Mouse (Mus musculus): ENCODE data around the gene Snap23. TPM values are rescaled to one million over a fixed set of nuclear protein-coding genes. Genes with fewer than 3 reads are reported as not detected.

The Snap23 gene
- total and polyA plus RNA-seq, 2 experiments from 2014 or later: 11.3 to 19.7 TPM

GRCm38 (mm10) chr2:120619538-120619937, 52.1 kb downstream of the Snap23 start:
- ATAC-seq (ENCODE audit: low FRiP score) (no peak), DNase-seq (ENCODE audit: low spot score) (no peak)
- peaks cover 20% of the 10 kb centered on the region for H3K36me3 ChIP-seq (ENCODE audit: insufficient read depth, low read length)
- H3K4me2 ChIP-seq (ENCODE audit: low read depth, low read length, poor library complexity, severe bottlenecking): no peak overlapping the region
- WGBS: 96% methylated on average over 1 of the region's 1 CpGs
- H3K9me3 ChIP-seq (ENCODE audit: low read length): no peaks in the 10 kb centered on the region
- no peak overlapping the region for H3K4me3 ChIP-seq (ENCODE audit: low read depth, low read length)
- no peak overlapping the region for H3K27ac ChIP-seq (ENCODE audit: low read depth, low read length)
- TF ChIP-seq CTCF (IDR thresholded peaks at IDR 0.05): peak; percentile 27
- no peak overlapping the region for H3K9ac ChIP-seq (replicated peaks; ENCODE audit: low read length, poor library complexity, severe bottlenecking)
- no peaks in the 10 kb centered on the region for H3K4me1 ChIP-seq (ENCODE audit: insufficient read depth, low read length)
- no peaks in the 10 kb centered on the region for H3K27me3 ChIP-seq (ENCODE audit: insufficient read depth, low read length)

- no peak overlapping the region for H3K9ac ChIP-seq (replicated peaks; ENCODE audit: low read length, poor library complexity, severe bottlenecking)
- ATAC-seq (ENCODE audit: low FRiP score): no peak
- no peaks in the 10 kb centered on the region for H3K4me1 ChIP-seq (ENCODE audit: insufficient read depth, low read length)
Observed at GRCm38 (mm10) chr2:120622920-120623319, 55.4 kb downstream of the Snap23 start.

GRCm38 (mm10) chr2:120628076-120628865, 60.8 kb downstream of the Snap23 start:
- no peak overlapping the region for H3K27ac ChIP-seq (ENCODE audit: low read depth, low read length)
- no peak for TF ChIP-seq CTCF (IDR thresholded peaks at IDR 0.05)

More at GRCm38 (mm10) chr2:120622920-120623319, 55.4 kb downstream of the Snap23 start:
- Histone ChIP-seq H3K27me3 (ENCODE audit: insufficient read depth, low read length) (no peaks in the 10 kb centered on the region), H3K36me3 (ENCODE audit: insufficient read depth, low read length) (peaks cover 10% of the 10 kb centered on the region), H3K9me3 (ENCODE audit: low read length) (no peaks in the 10 kb centered on the region), H3K4me3 (ENCODE audit: low read depth, low read length) (no peak overlapping the region), H3K4me2 (ENCODE audit: low read depth, low read length, poor library complexity, severe bottlenecking) (no peak overlapping the region), H3K27ac (ENCODE audit: low read depth, low read length) (no peak overlapping the region)
- no peak for DNase-seq (ENCODE audit: low spot score)
- no peak for TF ChIP-seq CTCF (IDR thresholded peaks at IDR 0.05)

GRCm38 (mm10) chr2:120628886-120629735, 61.6 kb downstream of the Snap23 start, which contains the start of gene Stard9:
Gene Stard9 (plus strand): TSS chr2:120629121.
- peak within 1 kb of the TSS; percentile 63 for H3K4me3 ChIP-seq (ENCODE audit: low read depth, low read length)
- TF ChIP-seq CTCF (IDR thresholded peaks at IDR 0.05): peak; percentile 34; the same call in 1 of the 2 replicates

More at GRCm38 (mm10) chr2:120628076-120628865, 60.8 kb downstream of the Snap23 start:
- peak; percentile 6 for DNase-seq (ENCODE audit: low spot score)
- peak overlapping the region; percentile 32 for H3K4me2 ChIP-seq (ENCODE audit: low read depth, low read length, poor library complexity, severe bottlenecking)
- H3K9ac ChIP-seq (replicated peaks; ENCODE audit: low read length, poor library complexity, severe bottlenecking): no peak overlapping the region
- 29% methylated on average over 10 of the region's 10 CpGs for WGBS
- ATAC-seq (ENCODE audit: low FRiP score): no peak
- no peaks in the 10 kb centered on the region for H3K36me3 ChIP-seq (ENCODE audit: insufficient read depth, low read length)
- H3K4me3 ChIP-seq (ENCODE audit: low read depth, low read length): peak overlapping the region; percentile 63
- H3K4me1 ChIP-seq (ENCODE audit: insufficient read depth, low read length): 0 out of 2 replicates have a peak, but pooled peaks cover 5% of the 10 kb centered on the region
- no peaks in the 10 kb centered on the region for H3K9me3 ChIP-seq (ENCODE audit: low read length)
- H3K27me3 ChIP-seq (ENCODE audit: insufficient read depth, low read length): no peaks in the 10 kb centered on the region

GRCm38 (mm10) chr2:120630246-120630645, 62.8 kb downstream of the Snap23 start:
- no peak for TF ChIP-seq CTCF (IDR thresholded peaks at IDR 0.05)

More at GRCm38 (mm10) chr2:120628886-120629735, 61.6 kb downstream of the Snap23 start, which contains the start of gene Stard9:
- peak; percentile 100 for DNase-seq (ENCODE audit: low spot score)
- Histone ChIP-seq H3K27me3 (ENCODE audit: insufficient read depth, low read length) (no peaks in the 10 kb centered on the region), H3K9me3 (ENCODE audit: low read length) (no peaks in the 10 kb centered on the region), H3K9ac (replicated peaks; ENCODE audit: low read length, poor library complexity, severe bottlenecking) (peak within 1 kb of the TSS; percentile 60), H3K4me2 (ENCODE audit: low read depth, low read length, poor library complexity, severe bottlenecking) (peak within 1 kb of the TSS; percentile 75), H3K36me3 (ENCODE audit: insufficient read depth, low read length) (no peaks in the 10 kb centered on the region), H3K27ac (ENCODE audit: low read depth, low read length) (peak within 1 kb of the TSS; percentile 43; the same call in 1 of the 2 replicates), H3K4me1 (ENCODE audit: insufficient read depth, low read length) (0 out of 2 replicates have a peak, but pooled peaks cover 5% of the 10 kb centered on the region)
- ATAC-seq (ENCODE audit: low FRiP score): peak; percentile 100
- WGBS: 2% methylated on average over 33 of the region's 36 CpGs

More at GRCm38 (mm10) chr2:120630246-120630645, 62.8 kb downstream of the Snap23 start:
- peaks cover 4% of the 10 kb centered on the region; the same call in 1 of the 2 replicates for H3K36me3 ChIP-seq (ENCODE audit: insufficient read depth, low read length)
- H3K9ac ChIP-seq (replicated peaks; ENCODE audit: low read length, poor library complexity, severe bottlenecking): no peak overlapping the region
- no peaks in the 10 kb centered on the region for H3K27me3 ChIP-seq (ENCODE audit: insufficient read depth, low read length)
- DNase-seq (ENCODE audit: low spot score): no peak
- WGBS: 81% methylated on average over 2 of the region's 2 CpGs
- H3K4me1 ChIP-seq (ENCODE audit: insufficient read depth, low read length): 0 out of 2 replicates have a peak, but pooled peaks cover 5% of the 10 kb centered on the region
- no peak overlapping the region for H3K4me3 ChIP-seq (ENCODE audit: low read depth, low read length)
- H3K27ac ChIP-seq (ENCODE audit: low read depth, low read length): no peak overlapping the region
- H3K9me3 ChIP-seq (ENCODE audit: low read length): no peaks in the 10 kb centered on the region
- H3K4me2 ChIP-seq (ENCODE audit: low read depth, low read length, poor library complexity, severe bottlenecking): no peak overlapping the region
- no peak for ATAC-seq (ENCODE audit: low FRiP score)

Measured in midbrain, postnatal 0 days (tissue).